In the genomic region with DNA sequence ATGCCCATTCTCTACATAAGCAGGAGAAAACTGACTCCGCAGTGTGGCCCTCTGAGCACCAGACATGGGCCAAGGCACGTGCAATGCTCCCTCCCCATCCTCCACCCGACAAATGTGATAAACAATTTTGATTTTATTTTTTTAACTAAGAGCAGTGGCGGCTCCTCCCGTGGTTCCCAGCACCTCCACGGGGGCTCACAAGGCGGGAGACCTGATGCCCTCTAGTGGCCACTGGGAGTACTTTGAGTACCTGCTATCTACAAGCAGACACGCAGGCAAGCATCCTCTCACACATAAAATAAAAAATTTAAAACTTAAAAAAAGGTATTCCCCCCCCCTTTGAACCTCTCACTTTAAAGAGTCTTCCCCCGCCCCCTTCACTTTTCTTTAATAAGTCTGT, we compare ENCODE assay signal across 8 mouse cellular contexts. TPM values are rescaled to one million over a fixed set of nuclear protein-coding genes. Genes with fewer than 3 reads are reported as not detected.
A peak's percentile ranks its signal among the peaks of the same experiment; 100 is the strongest.
DNase-seq lines count a peak whose midpoint lies in the region; ATAC-seq lines count a peak whose summit lies in the region.

No protein-coding gene starts in this region.

- no peaks in the 10 kb centered on the region for H3K9me3 ChIP-seq in forebrain, embryonic 10.5 days
- no peaks in the 10 kb centered on the region for H3K9me3 ChIP-seq in forebrain, embryonic 15.5 days
- no peaks in the 10 kb centered on the region for H3K9me3 ChIP-seq in midbrain, embryonic 14.5 days (ENCODE audit: control insufficient read depth, low read length)
- H3K9me3 ChIP-seq in midbrain, embryonic 16.5 days (replicated peaks; ENCODE audit: control insufficient read depth, low read length, poor library complexity, severe bottlenecking): no peaks in the 10 kb centered on the region
- H3K9me3 ChIP-seq in embryonic facial prominence, embryonic 11.5 days (replicated peaks; ENCODE audit: control insufficient read depth, low read length): no peaks in the 10 kb centered on the region

- H3K9ac ChIP-seq in forebrain, embryonic 15.5 days (replicated peaks): no peak overlapping the region
- no peak overlapping the region for H3K9ac ChIP-seq in midbrain, embryonic 14.5 days (replicated peaks; ENCODE audit: low read length)
- H3K9ac ChIP-seq in midbrain, embryonic 16.5 days (ENCODE audit: low read depth, low read length): no peak overlapping the region
- H3K9ac ChIP-seq in embryonic facial prominence, embryonic 11.5 days (replicated peaks; ENCODE audit: low read length): no peak overlapping the region

- H3K4me3 ChIP-seq in forebrain, embryonic 10.5 days: no peak overlapping the region
- H3K4me3 ChIP-seq in forebrain, embryonic 15.5 days: no peak overlapping the region
- H3K4me3 ChIP-seq in midbrain, embryonic 14.5 days (replicated peaks; ENCODE audit: low read depth, low read length): no peak overlapping the region
- no peak overlapping the region for H3K4me3 ChIP-seq in midbrain, embryonic 16.5 days (ENCODE audit: low read depth, low read length)
- H3K4me3 ChIP-seq in embryonic facial prominence, embryonic 11.5 days (ENCODE audit: low read depth, low read length): no peak overlapping the region

- no peak for ATAC-seq in forebrain, embryonic 15.5 days (replicated peaks)
- ATAC-seq in midbrain, embryonic 14.5 days (ENCODE audit: low FRiP score, low TSS enrichment): no peak
- no peak for ATAC-seq in midbrain, embryonic 16.5 days
- no peak for ATAC-seq in embryonic facial prominence, embryonic 11.5 days (replicated peaks; ENCODE audit: insufficient number of reproducible peaks, low FRiP score, low TSS enrichment, low read depth)

- peak; percentile 26 for DNase-seq in forebrain, embryonic 10.5 days (ENCODE audit: extremely low spot score, low spot score)
- peak; percentile 43 for DNase-seq in midbrain, embryonic 14.5 days
- peak; percentile 48 for DNase-seq in embryonic facial prominence, embryonic 11.5 days (ENCODE audit: low spot score)
- peak; percentile 39 for DNase-seq in thymus, postnatal 25 days
- DNase-seq in layer of hippocampus, postnatal 14 days (ENCODE audit: low spot score in 2 of 2): no peak
- DNase-seq in heart, adult 9 months (ENCODE audit: low spot score in 2 of 2): no peak

- no peak overlapping the region for H3K4me2 ChIP-seq in forebrain, embryonic 15.5 days (replicated peaks)
- H3K4me2 ChIP-seq in midbrain, embryonic 14.5 days (ENCODE audit: low read length): no peak overlapping the region
- no peak overlapping the region for H3K4me2 ChIP-seq in midbrain, embryonic 16.5 days (ENCODE audit: low read length)
- no peak overlapping the region for H3K4me2 ChIP-seq in embryonic facial prominence, embryonic 11.5 days (ENCODE audit: low read depth, low read length)

- H3K27ac ChIP-seq in forebrain, embryonic 10.5 days: no peak overlapping the region
- H3K27ac ChIP-seq in forebrain, embryonic 15.5 days (replicated peaks): no peak overlapping the region
- no peak overlapping the region for H3K27ac ChIP-seq in midbrain, embryonic 14.5 days (replicated peaks; ENCODE audit: low read depth, low read length)
- no peak overlapping the region for H3K27ac ChIP-seq in midbrain, embryonic 16.5 days (ENCODE audit: low read length)
- no peak overlapping the region for H3K27ac ChIP-seq in embryonic facial prominence, embryonic 11.5 days (replicated peaks; ENCODE audit: low read depth, low read length)

- H3K4me1 ChIP-seq in forebrain, embryonic 10.5 days: no peaks in the 10 kb centered on the region
- H3K4me1 ChIP-seq in forebrain, embryonic 15.5 days: no peaks in the 10 kb centered on the region
- H3K4me1 ChIP-seq in midbrain, embryonic 14.5 days (ENCODE audit: control insufficient read depth, insufficient read depth, low read length): no peaks in the 10 kb centered on the region
- H3K4me1 ChIP-seq in midbrain, embryonic 16.5 days (ENCODE audit: control insufficient read depth, insufficient read depth, low read length): no peaks in the 10 kb centered on the region
- no peaks in the 10 kb centered on the region for H3K4me1 ChIP-seq in embryonic facial prominence, embryonic 11.5 days (ENCODE audit: control insufficient read depth, insufficient read depth, low read length)

- WGBS in forebrain, embryonic 10.5 days: 86% methylated on average over 9 of the region's 9 CpGs
- 90% methylated on average over 9 of the region's 9 CpGs for WGBS in forebrain, embryonic 15.5 days
- 90% methylated on average over 9 of the region's 9 CpGs for WGBS in midbrain, embryonic 14.5 days
- 88% methylated on average over 9 of the region's 9 CpGs for WGBS in midbrain, embryonic 16.5 days
- WGBS in embryonic facial prominence, embryonic 11.5 days: 82% methylated on average over 9 of the region's 9 CpGs

- H3K36me3 ChIP-seq in forebrain, embryonic 10.5 days (replicated peaks): peaks cover 100% of the 10 kb centered on the region
- peaks cover 96% of the 10 kb centered on the region for H3K36me3 ChIP-seq in forebrain, embryonic 15.5 days
- peaks cover 100% of the 10 kb centered on the region for H3K36me3 ChIP-seq in midbrain, embryonic 14.5 days (ENCODE audit: control insufficient read depth, insufficient read depth, low read length)
- H3K36me3 ChIP-seq in midbrain, embryonic 16.5 days (ENCODE audit: control insufficient read depth, insufficient read depth, low read length): peaks cover 79% of the 10 kb centered on the region
- peaks cover 36% of the 10 kb centered on the region for H3K36me3 ChIP-seq in embryonic facial prominence, embryonic 11.5 days (replicated peaks; ENCODE audit: control insufficient read depth, insufficient read depth, low read depth, low read length)

- H3K27me3 ChIP-seq in forebrain, embryonic 10.5 days (ENCODE audit: poor library complexity, severe bottlenecking): no peaks in the 10 kb centered on the region
- no peaks in the 10 kb centered on the region for H3K27me3 ChIP-seq in forebrain, embryonic 15.5 days
- H3K27me3 ChIP-seq in midbrain, embryonic 14.5 days (ENCODE audit: control insufficient read depth, insufficient read depth, low read length): no peaks in the 10 kb centered on the region
- no peaks in the 10 kb centered on the region for H3K27me3 ChIP-seq in midbrain, embryonic 16.5 days (ENCODE audit: control insufficient read depth, insufficient read depth, low read depth, low read length)
- no peaks in the 10 kb centered on the region for H3K27me3 ChIP-seq in embryonic facial prominence, embryonic 11.5 days (ENCODE audit: control insufficient read depth, insufficient read depth, low read length)

RNA-seq across cellular contexts. Expression of a gene that starts 8.8 kb away (rescaled TPM):
- 30.3 and 32.9 TPM in 2 replicates for polyA plus RNA-seq in forebrain, embryonic 10.5 days (2016; fragmentation: Nextera tagmentation; extraction: Ambion mirVana)
- polyA plus RNA-seq in forebrain, embryonic 15.5 days (2015; fragmentation: Nextera tagmentation; extraction: Ambion mirVana): 62.9 and 63.8 TPM in 2 replicates
- polyA plus RNA-seq in midbrain, embryonic 14.5 days (2014; fragmentation: Nextera tagmentation; extraction: Ambion mirVana): 56.2 and 62.5 TPM in 2 replicates
- 42.1 and 50.4 TPM in 2 replicates for polyA plus RNA-seq in midbrain, embryonic 16.5 days (2015; fragmentation: Nextera tagmentation; extraction: Ambion mirVana)
- 53.2 and 56.7 TPM in 2 replicates for polyA plus RNA-seq in embryonic facial prominence, embryonic 11.5 days (2014; fragmentation: Nextera tagmentation; extraction: Ambion mirVana)
- total RNA-seq in layer of hippocampus, postnatal 14 days (2021): 10 to 100 TPM; 52.6 to 55.7 TPM

RNA-seq across cellular contexts. Expression of a gene that starts 36.3 kb away (rescaled TPM):
- polyA plus RNA-seq in forebrain, embryonic 10.5 days (2016; fragmentation: Nextera tagmentation; extraction: Ambion mirVana): 5.8 and 5.9 TPM in 2 replicates
- 11.3 and 12.3 TPM in 2 replicates for polyA plus RNA-seq in forebrain, embryonic 15.5 days (2015; fragmentation: Nextera tagmentation; extraction: Ambion mirVana)
- 9.3 and 20.1 TPM in 2 replicates for polyA plus RNA-seq in midbrain, embryonic 14.5 days (2014; fragmentation: Nextera tagmentation; extraction: Ambion mirVana)
- polyA plus RNA-seq in midbrain, embryonic 16.5 days (2015; fragmentation: Nextera tagmentation; extraction: Ambion mirVana): 13.2 and 13.8 TPM in 2 replicates
- polyA plus RNA-seq in embryonic facial prominence, embryonic 11.5 days (2014; fragmentation: Nextera tagmentation; extraction: Ambion mirVana): 4.8 and 5.6 TPM in 2 replicates
- total RNA-seq in layer of hippocampus, postnatal 14 days (2021): 10 to 100 TPM; 40.7 to 43.0 TPM

Comparison
In these comparisons a context has a peak if more than half of its experiments do, and no peak if none do; other contexts are left out.
1. DNase-seq: peak in forebrain, embryonic 10.5 days (single experiment), midbrain, embryonic 14.5 days (single experiment), embryonic facial prominence, embryonic 11.5 days (single experiment) and thymus, postnatal 25 days (single experiment); none in layer of hippocampus, postnatal 14 days (0 of 2) and heart, adult 9 months (0 of 2).